Mouse (Mus musculus) adrenal gland, postnatal 25 days (tissue): ENCODE data around the gene Aldh1l2. TPM values are rescaled to one million over a fixed set of nuclear protein-coding genes. Genes with fewer than 3 reads are reported as not detected.

ENCODE experiments used
- DNase-seq: peaks from one replicate; pipeline ENCODE4 v3.0.0; 2021; ENCODE audit warnings: mixed read lengths
- total RNA-seq: library from RNA; stranded (reverse); gene quantifications from 2 replicates; pipeline ENCODE4 v1.2.3, GENCODE M21; 2021

The Aldh1l2 gene
- total RNA-seq, 1 experiment from 2014 or later = 0.88 TPM

DNA sequence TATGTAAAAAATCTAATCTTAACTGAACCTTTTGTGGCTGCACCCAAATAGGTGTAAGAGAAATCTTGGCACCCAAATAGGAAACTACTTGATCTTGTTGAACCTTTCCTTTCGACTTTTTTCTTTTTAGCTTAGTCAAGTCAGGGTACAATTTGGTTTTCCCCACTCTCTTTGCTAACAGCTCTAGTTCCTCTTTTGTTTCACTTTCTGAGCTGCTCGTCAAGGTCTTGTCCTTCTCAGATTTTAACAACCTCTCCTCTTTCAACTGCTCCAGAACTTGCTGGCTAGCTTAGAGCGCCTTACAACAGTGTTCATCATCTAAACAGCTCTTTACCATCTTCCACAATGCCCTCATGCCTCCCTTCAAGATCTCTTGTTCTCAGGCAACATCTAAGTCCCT is 76.4 kb downstream of the Aldh1l2 start:
- DNase-seq = no peak

DNA sequence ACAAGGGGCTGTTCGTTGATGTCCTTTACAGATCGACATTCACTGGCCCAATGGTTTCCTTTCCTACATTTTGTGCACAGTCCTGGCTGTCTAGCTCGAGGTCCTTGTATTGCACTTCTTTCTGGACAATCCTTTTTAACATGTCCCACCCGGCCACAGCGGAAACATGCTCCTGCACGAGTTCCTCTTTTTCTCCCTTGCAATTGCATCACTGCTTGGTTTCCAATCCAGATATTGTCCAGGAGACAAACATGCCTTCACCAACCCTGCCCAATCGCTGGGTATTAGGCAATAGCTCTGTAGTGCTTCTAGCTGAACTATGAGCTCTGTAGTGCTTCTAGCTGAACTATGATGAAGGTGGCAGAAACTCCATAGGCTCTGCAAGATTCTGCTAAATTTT is 85.4 kb downstream of the Aldh1l2 start:
- DNase-seq = no peak

Other genes starting within 250 kb of the Aldh1l2 start
- 3.7 and 5.6 TPM in 2 replicates for gene Slc41a2, start 196.3 kb downstream of the Aldh1l2 start, total RNA-seq
- gene D10Wsu102e, start 173.9 kb downstream of the Aldh1l2 start, total RNA-seq = 1.0 and 1.2 TPM in 2 replicates
- 26.5 and 29.9 TPM in 2 replicates for gene Washc4, start 9.6 kb upstream of the Aldh1l2 start, total RNA-seq
- gene Appl2, start 114.6 kb upstream of the Aldh1l2 start, total RNA-seq = 181 and 261 TPM in 2 replicates
- 17.9 and 19.2 TPM in 2 replicates for gene 1500009L16Rik, start 188.7 kb upstream of the Aldh1l2 start, total RNA-seq